Mouse (Mus musculus) telencephalon, adult 2 months (tissue): ENCODE measurements at regions not wholly inside any gene's neighbourhood (a gene's known extent, or its start where the extent isn't known, plus 50 kb on each side); places are given as distances from the start of the nearest gene placed in this dataset.
"Not testable (repeated sequence)": the region's sequence is repeated elsewhere in the genome, so short reads cannot be mapped to it uniquely, and the experiment has no call there.

ENCODE experiments used
- DNase-seq: peaks from one replicate; pipeline ENCODE4 v3.0.0-alpha.2; 2011; ENCODE audit warnings: low read depth, low spot score

- DNase-seq: no peak
Observed at GRCm38 (mm10) chr12:49084505-49084904, 298.0 kb upstream of the Foxg1 start.

GRCm38 (mm10) chr12:49086076-49086475 lies 296.4 kb upstream of the Foxg1 start:
- no peak for DNase-seq

GRCm38 (mm10) chr12:49090177-49090576 lies 292.3 kb upstream of the Foxg1 start:
- DNase-seq: no peak

- DNase-seq: no peak
Observed at GRCm38 (mm10) chr12:49105931-49106330, 276.5 kb upstream of the Foxg1 start.

- DNase-seq: peak; percentile 16
Observed at GRCm38 (mm10) chr12:49106399-49107382, 275.8 kb upstream of the Foxg1 start.

GRCm38 (mm10) chr12:49107415-49108148 lies 274.9 kb upstream of the Foxg1 start:
- no peak for DNase-seq

GRCm38 (mm10) chr12:49131093-49131492 lies 251.4 kb upstream of the Foxg1 start:
- not testable (repeated sequence) for DNase-seq

GRCm38 (mm10) chr12:49170097-49170496 lies 212.4 kb upstream of the Foxg1 start:
- DNase-seq: peak; percentile 6

GRCm38 (mm10) chr12:49171014-49171677 lies 211.3 kb upstream of the Foxg1 start:
- peak; percentile 17 for DNase-seq

GRCm38 (mm10) chr12:49191348-49191747 lies 191.1 kb upstream of the Foxg1 start:
- no peak for DNase-seq

GRCm38 (mm10) chr12:49233524-49234306 lies 148.7 kb upstream of the Foxg1 start:
- no peak for DNase-seq
